Mouse (Mus musculus) myocyte (in vitro differentiated cells): Measurements from ENCODE around the gene Nemf.

Experiments
- CEBPB ChIP-seq: IDR thresholded peaks from 2 replicates; pipeline ENCODE4 v1.6.1; 2011; ENCODE audit warnings: mild to moderate bottlenecking, moderate library complexity; ENCODE audit not compliant: poor library complexity, insufficient read depth, severe bottlenecking
- E2F4 ChIP-seq: IDR thresholded peaks from one replicate; pipeline ENCODE4 v1.6.1; 2011; ENCODE audit warnings: mild to moderate bottlenecking, control low read depth, moderate library complexity; ENCODE audit not compliant: insufficient read depth
- MAX ChIP-seq: IDR thresholded peaks from one replicate; pipeline ENCODE4 v1.6.1; 2011; ENCODE audit warnings: low read depth, mild to moderate bottlenecking, control low read depth
- MYOG ChIP-seq, 3 experiments: IDR thresholded peaks; one replicate each; pipeline ENCODE4 v1.6.1; 2011; ENCODE audit warnings: control low read depth in 2 of 3, low read depth in 2 of 3, mild to moderate bottlenecking in 2 of 3; ENCODE audit not compliant: insufficient read length in 2 of 3, control insufficient read depth in 1 of 3, insufficient read depth in 1 of 3
- POLR2A ChIP-seq: IDR thresholded peaks from one replicate; pipeline ENCODE4 v1.6.1; 2011; ENCODE audit warnings: low read depth, mild to moderate bottlenecking, control low read depth, moderate library complexity; ENCODE audit not compliant: insufficient read length
- POLR2AphosphoS2 ChIP-seq: IDR thresholded peaks from one replicate; pipeline ENCODE4 v1.6.1; 2011; ENCODE audit warnings: low read depth, control low read depth; ENCODE audit not compliant: insufficient read length
- TCF12 ChIP-seq: IDR thresholded peaks from one replicate; pipeline ENCODE4 v1.6.1; 2011; ENCODE audit warnings: mild to moderate bottlenecking, control low read depth; ENCODE audit not compliant: poor library complexity, insufficient read depth, severe bottlenecking
- TCF3 ChIP-seq: IDR thresholded peaks from one replicate; pipeline ENCODE4 v1.6.1; 2011; ENCODE audit warnings: low read depth, control low read depth; ENCODE audit not compliant: insufficient read length

DNA sequence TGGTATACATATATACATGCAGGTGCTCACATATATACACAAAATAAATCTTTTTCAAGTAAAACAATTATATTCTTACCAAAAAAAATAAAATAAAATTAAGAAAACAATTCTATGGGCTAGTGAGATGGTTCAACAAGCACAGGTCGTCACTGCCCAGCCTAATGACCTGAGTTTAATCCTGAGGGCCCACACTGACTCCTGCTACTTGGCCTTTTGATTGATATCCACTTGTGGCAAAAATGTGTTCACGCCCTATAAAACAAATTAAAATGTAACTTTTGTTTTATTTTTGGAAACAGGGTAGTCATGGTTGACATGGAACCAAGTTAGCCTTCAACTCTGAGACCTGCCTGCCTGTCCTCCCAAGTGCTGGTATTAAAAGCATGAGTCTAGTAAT lies 7.0 kb downstream of the Nemf start:
- no peak for TF ChIP-seq TCF12
- no peak for TF ChIP-seq TCF3
- no peak for TF ChIP-seq POLR2A
- no peak for TF ChIP-seq MAX
- TF ChIP-seq MYOG (IDR thresholded peaks at IDR 0.05; ENCODE audit: control insufficient read depth in 1 of 3, insufficient read depth in 1 of 3, insufficient read length in 2 of 3, low read depth in 2 of 3): no peak
- TF ChIP-seq CEBPB: no peak
- TF ChIP-seq E2F4: no peak
- no peak for TF ChIP-seq POLR2AphosphoS2
